Mouse (Mus musculus): ENCODE measurements around the gene Dmpk. TPM values are rescaled to one million over a fixed set of nuclear protein-coding genes. Genes with fewer than 3 reads are reported as not detected.

Gene Dmpk
- polyA plus RNA-seq, 1 experiment from 2014 or later = 13.9 TPM

DNA sequence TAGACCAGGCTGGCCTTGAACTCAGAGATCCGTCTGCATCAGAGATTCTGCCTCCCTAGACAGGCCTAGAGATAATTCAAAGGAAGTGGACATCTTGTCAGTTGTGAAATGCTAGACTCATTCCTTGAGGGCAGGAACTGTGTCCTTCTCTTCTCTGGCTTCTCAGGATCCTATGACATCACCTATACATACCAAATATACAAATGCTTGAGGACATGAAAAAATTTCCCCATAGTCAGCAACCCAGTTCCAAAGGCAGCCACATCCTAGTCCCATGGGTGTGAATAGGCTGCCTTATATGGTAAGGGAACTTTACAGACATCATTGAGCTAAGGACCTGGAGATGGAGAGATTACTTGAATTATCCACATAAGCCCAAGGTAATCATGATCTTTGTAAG lies 25.9 kb downstream of the Dmpk start:
- Histone ChIP-seq H3K9ac (ENCODE audit: low read depth, low read length) (no peak overlapping the region), H3K27me3 (replicated peaks; ENCODE audit: control insufficient read depth, insufficient read depth, low read length) (no peaks in the 10 kb centered on the region; the same call in 1 of the 2 replicates), H3K36me3 (ENCODE audit: control insufficient read depth, insufficient read depth, low read length) (no peaks in the 10 kb centered on the region), H3K27ac (ENCODE audit: low read depth, low read length) (no peak overlapping the region), H3K9me3 (ENCODE audit: control insufficient read depth, low read length) (no peaks in the 10 kb centered on the region), H3K4me3 (ENCODE audit: low read depth, low read length) (no peak overlapping the region), H3K4me2 (no peak overlapping the region), H3K4me1 (replicated peaks; ENCODE audit: control insufficient read depth, insufficient read depth, low read length) (no peaks in the 10 kb centered on the region)
- no peak for ATAC-seq (replicated peaks; ENCODE audit: low FRiP score)
- no peak for DNase-seq (ENCODE audit: low spot score)
- WGBS = 62% methylated on average over 1 of the region's 1 CpGs

DNA sequence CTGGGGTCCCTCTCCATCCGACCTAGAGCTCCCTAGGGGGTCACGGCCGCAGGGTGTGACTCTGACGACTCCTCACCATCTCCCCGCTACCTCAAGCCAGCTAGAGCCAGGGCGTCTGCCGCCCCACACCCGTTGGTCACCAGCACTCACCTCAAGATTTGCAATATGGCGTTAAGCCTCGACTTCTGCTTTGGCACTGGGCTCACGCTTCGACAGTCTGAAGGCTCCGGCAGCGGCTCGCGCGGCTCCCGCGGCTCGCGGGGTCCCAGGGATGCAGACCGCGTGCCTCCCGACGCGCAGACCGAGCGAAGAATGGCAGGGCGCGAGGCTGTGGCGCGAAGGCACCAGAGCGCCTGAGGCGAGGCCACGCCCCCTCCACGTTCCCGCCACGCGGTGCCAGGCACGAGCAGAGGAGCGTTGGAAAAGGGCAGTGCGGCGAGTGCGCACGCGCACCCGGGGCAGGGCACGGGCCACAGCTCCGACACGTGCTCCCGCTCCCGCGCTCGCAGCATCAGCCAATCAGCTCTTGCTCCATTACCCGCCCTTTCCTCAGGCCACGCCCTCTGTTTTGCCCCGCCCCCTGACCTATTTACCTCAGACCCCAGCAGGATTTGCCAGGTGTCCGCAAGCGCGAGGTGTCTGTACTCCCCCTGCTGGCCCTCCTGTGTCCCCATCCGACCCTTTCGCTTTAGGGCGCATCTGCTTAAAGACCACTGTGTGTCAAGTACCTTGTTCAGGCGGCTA lies 34.6 kb downstream of the Dmpk start, which contains the start of gene Gm4969:
Gene Gm4969 (minus strand): TSS at position 341 of the 744 bp plus-strand sequence.
- 19% methylated on average over 64 of the region's 64 CpGs for WGBS
- peak within 1 kb of the TSS; percentile 50 for H3K4me2 ChIP-seq

GRCm38 (mm10) chr7:19119083-19119482 lies 35.4 kb downstream of the Dmpk start:
- H3K9ac ChIP-seq (ENCODE audit: low read depth, low read length) = 0 out of 2 replicates have a peak overlapping the region, but pooled peaks have one; percentile 16
- peaks cover 4% of the 10 kb centered on the region; the same call in 1 of the 2 replicates for H3K27me3 ChIP-seq (replicated peaks; ENCODE audit: control insufficient read depth, insufficient read depth, low read length)
- 0 out of 2 replicates have a peak overlapping the region, but pooled peaks have one; percentile 12 for H3K4me2 ChIP-seq
- H3K27ac ChIP-seq (ENCODE audit: low read depth, low read length) = no peak overlapping the region
- WGBS = 86% methylated on average over 8 of the region's 8 CpGs
- DNase-seq (ENCODE audit: low spot score) (no peak), ATAC-seq (replicated peaks; ENCODE audit: low FRiP score) (peak; percentile 30)
- 0 out of 2 replicates have a peak, but pooled peaks cover 4% of the 10 kb centered on the region for H3K4me1 ChIP-seq (replicated peaks; ENCODE audit: control insufficient read depth, insufficient read depth, low read length)
- H3K36me3 ChIP-seq (ENCODE audit: control insufficient read depth, insufficient read depth, low read length) = no peaks in the 10 kb centered on the region
- no peak overlapping the region for H3K4me3 ChIP-seq (ENCODE audit: low read depth, low read length)
- peaks cover 3% of the 10 kb centered on the region; the same call in 1 of the 2 replicates for H3K9me3 ChIP-seq (ENCODE audit: control insufficient read depth, low read length)

More for the DNA sequence above, 34.6 kb downstream of the Dmpk start, which contains the start of gene Gm4969:
- Histone ChIP-seq H3K9ac (ENCODE audit: low read depth, low read length) (0 out of 2 replicates have a peak within 1 kb of the TSS, but pooled peaks have one; percentile 43), H3K4me3 (ENCODE audit: low read depth, low read length) (peak within 1 kb of the TSS; percentile 21; the same call in 1 of the 2 replicates), H3K9me3 (ENCODE audit: control insufficient read depth, low read length) (peaks cover 3% of the 10 kb centered on the region; the same call in 1 of the 2 replicates), H3K4me1 (replicated peaks; ENCODE audit: control insufficient read depth, insufficient read depth, low read length) (0 out of 2 replicates have a peak, but pooled peaks cover 4% of the 10 kb centered on the region), H3K36me3 (ENCODE audit: control insufficient read depth, insufficient read depth, low read length) (no peaks in the 10 kb centered on the region), H3K27me3 (replicated peaks; ENCODE audit: control insufficient read depth, insufficient read depth, low read length) (peaks cover 4% of the 10 kb centered on the region; the same call in 1 of the 2 replicates), H3K27ac (ENCODE audit: low read depth, low read length) (no peak within 1 kb of the TSS)
- DNase-seq (ENCODE audit: low spot score) = peak; percentile 73
- no peak; the same call in 1 of the 2 replicates for ATAC-seq (replicated peaks; ENCODE audit: low FRiP score)

- 2% methylated on average over 34 of the region's 34 CpGs for WGBS
- DNase-seq (ENCODE audit: low spot score) (peak; percentile 88), ATAC-seq (replicated peaks; ENCODE audit: low FRiP score) (peak; percentile 95)
- Histone ChIP-seq H3K36me3 (ENCODE audit: control insufficient read depth, insufficient read depth, low read length) (no peaks in the 10 kb centered on the region), H3K9ac (ENCODE audit: low read depth, low read length) (peak within 1 kb of the TSS; percentile 85), H3K4me3 (ENCODE audit: low read depth, low read length) (peak within 1 kb of the TSS; percentile 82), H3K9me3 (ENCODE audit: control insufficient read depth, low read length) (peaks cover 3% of the 10 kb centered on the region; the same call in 1 of the 2 replicates), H3K4me1 (replicated peaks; ENCODE audit: control insufficient read depth, insufficient read depth, low read length) (0 out of 2 replicates have a peak, but pooled peaks cover 4% of the 10 kb centered on the region), H3K27ac (ENCODE audit: low read depth, low read length) (no peak within 1 kb of the TSS), H3K27me3 (replicated peaks; ENCODE audit: control insufficient read depth, insufficient read depth, low read length) (peaks cover 4% of the 10 kb centered on the region; the same call in 1 of the 2 replicates), H3K4me2 (peak within 1 kb of the TSS; percentile 92)
Observed at GRCm38 (mm10) chr7:19119631-19120429, 36.2 kb downstream of the Dmpk start, which contains the start of gene Fbxo46. Fbxo46 (plus strand) TSS chr7:19119859.

GRCm38 (mm10) chr7:19121686-19122085 lies 38.0 kb downstream of the Dmpk start:
- ATAC-seq (replicated peaks; ENCODE audit: low FRiP score) (no peak), DNase-seq (ENCODE audit: low spot score) (no peak)
- Histone ChIP-seq H3K4me1 (replicated peaks; ENCODE audit: control insufficient read depth, insufficient read depth, low read length) (0 out of 2 replicates have a peak, but pooled peaks cover 4% of the 10 kb centered on the region), H3K9me3 (ENCODE audit: control insufficient read depth, low read length) (peaks cover 3% of the 10 kb centered on the region; the same call in 1 of the 2 replicates), H3K36me3 (ENCODE audit: control insufficient read depth, insufficient read depth, low read length) (0 out of 2 replicates have a peak, but pooled peaks cover 3% of the 10 kb centered on the region), H3K4me3 (ENCODE audit: low read depth, low read length) (no peak overlapping the region), H3K27me3 (replicated peaks; ENCODE audit: control insufficient read depth, insufficient read depth, low read length) (peaks cover 4% of the 10 kb centered on the region; the same call in 1 of the 2 replicates), H3K4me2 (no peak overlapping the region; the same call in 1 of the 2 replicates), H3K27ac (ENCODE audit: low read depth, low read length) (no peak overlapping the region), H3K9ac (ENCODE audit: low read depth, low read length) (no peak overlapping the region)
- 86% methylated on average over 4 of the region's 4 CpGs for WGBS

- Histone ChIP-seq H3K27ac (ENCODE audit: low read depth, low read length) (no peak overlapping the region), H3K4me2 (no peak overlapping the region), H3K4me3 (ENCODE audit: low read depth, low read length) (no peak overlapping the region), H3K27me3 (replicated peaks; ENCODE audit: control insufficient read depth, insufficient read depth, low read length) (no peaks in the 10 kb centered on the region), H3K4me1 (replicated peaks; ENCODE audit: control insufficient read depth, insufficient read depth, low read length) (no peaks in the 10 kb centered on the region), H3K36me3 (ENCODE audit: control insufficient read depth, insufficient read depth, low read length) (0 out of 2 replicates have a peak, but pooled peaks cover 3% of the 10 kb centered on the region), H3K9ac (ENCODE audit: low read depth, low read length) (no peak overlapping the region), H3K9me3 (ENCODE audit: control insufficient read depth, low read length) (no peaks in the 10 kb centered on the region)
- 93% methylated on average over 6 of the region's 6 CpGs for WGBS
- DNase-seq (ENCODE audit: low spot score) (no peak), ATAC-seq (replicated peaks; ENCODE audit: low FRiP score) (no peak)
Observed at GRCm38 (mm10) chr7:19124713-19125112, 41.1 kb downstream of the Dmpk start.

DNA sequence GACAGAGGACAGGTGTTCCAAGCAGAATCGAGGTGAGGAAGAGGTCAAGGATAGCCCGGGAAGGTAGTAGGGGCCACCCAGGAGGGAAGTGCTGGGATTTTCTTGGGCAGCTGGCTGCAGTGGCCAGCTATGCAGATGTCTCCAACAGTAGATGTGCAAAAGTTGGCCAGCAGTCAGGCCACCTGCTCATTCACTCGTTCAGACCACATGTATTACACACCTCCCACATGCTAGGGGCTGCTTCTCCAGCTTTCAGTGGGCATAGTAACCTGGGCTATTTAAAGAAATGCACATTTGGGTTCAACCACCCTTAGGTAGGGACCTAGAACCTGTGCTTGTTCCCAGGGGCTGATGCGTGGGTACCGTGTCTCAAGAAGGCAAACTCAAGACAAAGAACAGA lies 44.1 kb downstream of the Dmpk start:
- Histone ChIP-seq H3K4me2 (no peak overlapping the region), H3K9me3 (ENCODE audit: control insufficient read depth, low read length) (no peaks in the 10 kb centered on the region), H3K4me3 (ENCODE audit: low read depth, low read length) (no peak overlapping the region), H3K4me1 (replicated peaks; ENCODE audit: control insufficient read depth, insufficient read depth, low read length) (peaks cover 10% of the 10 kb centered on the region; the same call in 1 of the 2 replicates), H3K36me3 (ENCODE audit: control insufficient read depth, insufficient read depth, low read length) (0 out of 2 replicates have a peak, but pooled peaks cover 3% of the 10 kb centered on the region), H3K27me3 (replicated peaks; ENCODE audit: control insufficient read depth, insufficient read depth, low read length) (no peaks in the 10 kb centered on the region), H3K9ac (ENCODE audit: low read depth, low read length) (no peak overlapping the region), H3K27ac (ENCODE audit: low read depth, low read length) (no peak overlapping the region)
- ATAC-seq (replicated peaks; ENCODE audit: low FRiP score) (no peak), DNase-seq (ENCODE audit: low spot score) (no peak)
- 92% methylated on average over 5 of the region's 5 CpGs for WGBS

- no peak for DNase-seq (ENCODE audit: low spot score)
- Histone ChIP-seq H3K27ac (ENCODE audit: low read depth, low read length) (no peak overlapping the region), H3K9me3 (ENCODE audit: control insufficient read depth, low read length) (no peaks in the 10 kb centered on the region), H3K9ac (ENCODE audit: low read depth, low read length) (no peak overlapping the region), H3K4me1 (replicated peaks; ENCODE audit: control insufficient read depth, insufficient read depth, low read length) (peaks cover 10% of the 10 kb centered on the region; the same call in 1 of the 2 replicates), H3K27me3 (replicated peaks; ENCODE audit: control insufficient read depth, insufficient read depth, low read length) (no peaks in the 10 kb centered on the region), H3K4me2 (no peak overlapping the region), H3K36me3 (ENCODE audit: control insufficient read depth, insufficient read depth, low read length) (0 out of 2 replicates have a peak, but pooled peaks cover 3% of the 10 kb centered on the region), H3K4me3 (ENCODE audit: low read depth, low read length) (no peak overlapping the region)
- WGBS = 93% methylated on average over 5 of the region's 5 CpGs
- no peak for ATAC-seq (replicated peaks; ENCODE audit: low FRiP score)
Observed at GRCm38 (mm10) chr7:19129396-19129795, 45.7 kb downstream of the Dmpk start.

All from liver, embryonic 11.5 days (tissue).